Mouse (Mus musculus) brain, embryonic 14.5 days (tissue): Measurements from ENCODE around the gene Sh2b1.

Experiments
- CTCF ChIP-seq: fragments of 200-500 bp; IDR thresholded peaks from 2 replicates; pipeline ENCODE4 v1.5.1; 2012; ENCODE audit warnings: inconsistent platforms, mild to moderate bottlenecking, moderate library complexity, borderline replicate concordance; ENCODE audit not compliant: insufficient read depth, insufficient read length; ENCODE audit errors: extremely low read depth
- POLR2A ChIP-seq: fragments of 200-500 bp; IDR thresholded peaks from 2 replicates; pipeline ENCODE4 v1.6.1; 2012; ENCODE audit warnings: mild to moderate bottlenecking, inconsistent platforms, borderline replicate concordance; ENCODE audit not compliant: poor library complexity, insufficient read depth, insufficient read length, severe bottlenecking; ENCODE audit errors: extremely low read depth

DNA sequence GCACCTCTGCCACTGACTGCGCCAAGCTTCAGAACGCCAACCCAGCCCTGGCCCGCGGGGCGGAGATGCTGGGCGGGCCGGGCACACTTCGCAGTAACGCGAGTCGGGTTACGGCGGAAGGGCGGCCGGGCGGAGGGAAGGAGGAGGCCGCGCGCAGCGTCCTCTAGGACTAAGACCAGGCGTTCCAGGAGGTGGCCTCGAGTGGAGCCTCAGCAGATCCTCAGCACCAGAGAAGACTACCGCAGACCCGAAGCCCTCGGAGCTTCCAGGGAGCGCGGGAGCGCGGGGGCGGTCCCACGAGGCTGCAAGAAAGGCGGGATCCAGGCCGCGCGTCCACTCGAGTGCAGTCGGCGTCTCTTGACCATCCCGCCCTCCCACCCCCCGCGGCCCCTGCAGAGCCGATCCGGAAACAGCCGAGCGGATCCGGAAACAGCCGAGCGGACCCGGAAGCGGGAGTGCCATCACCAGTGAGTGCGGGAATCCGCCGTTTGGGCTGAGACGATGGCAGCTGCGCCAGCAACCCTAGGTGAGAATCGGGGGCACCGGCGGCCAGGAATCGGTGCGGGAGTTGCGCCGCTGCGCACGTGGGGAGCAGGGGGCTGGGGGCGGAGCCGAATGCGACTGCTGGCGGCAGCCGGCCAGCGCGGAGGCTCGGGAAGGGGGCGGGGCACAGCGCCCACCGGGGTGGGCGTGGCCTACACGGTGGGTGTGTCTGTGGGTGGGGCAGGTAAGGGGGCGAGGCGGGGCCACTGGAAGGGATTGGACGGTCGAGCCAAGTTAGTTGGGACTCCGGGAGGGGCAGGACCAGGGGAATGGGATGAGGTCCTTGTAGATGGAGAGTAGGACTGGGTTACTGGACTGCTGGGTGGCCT lies 46.4 kb downstream of the Sh2b1 start, which contains the start of gene Rabep2:
- TF ChIP-seq POLR2A (peak; percentile 62; the same call in 1 of the 2 replicates), CTCF (no peak)
